Mouse (Mus musculus) brain, embryonic 14.5 days (tissue): ENCODE data around the gene Fam221a.

Source experiments
- CTCF ChIP-seq: fragments of 200-500 bp; IDR thresholded peaks from 2 replicates; pipeline ENCODE4 v1.5.1; 2012; ENCODE audit warnings: inconsistent platforms, mild to moderate bottlenecking, moderate library complexity, borderline replicate concordance; ENCODE audit not compliant: insufficient read depth, insufficient read length; ENCODE audit errors: extremely low read depth
- POLR2A ChIP-seq: fragments of 200-500 bp; IDR thresholded peaks from 2 replicates; pipeline ENCODE4 v1.6.1; 2012; ENCODE audit warnings: mild to moderate bottlenecking, inconsistent platforms, borderline replicate concordance; ENCODE audit not compliant: poor library complexity, insufficient read depth, insufficient read length, severe bottlenecking; ENCODE audit errors: extremely low read depth

GRCm38 (mm10) chr6:49394276-49394675 lies 26.7 kb downstream of the Fam221a start:
- TF ChIP-seq CTCF (no peak), POLR2A (no peak)
